Comparison of ENCODE assay signal across 14 mouse cellular contexts in the genomic region with DNA sequence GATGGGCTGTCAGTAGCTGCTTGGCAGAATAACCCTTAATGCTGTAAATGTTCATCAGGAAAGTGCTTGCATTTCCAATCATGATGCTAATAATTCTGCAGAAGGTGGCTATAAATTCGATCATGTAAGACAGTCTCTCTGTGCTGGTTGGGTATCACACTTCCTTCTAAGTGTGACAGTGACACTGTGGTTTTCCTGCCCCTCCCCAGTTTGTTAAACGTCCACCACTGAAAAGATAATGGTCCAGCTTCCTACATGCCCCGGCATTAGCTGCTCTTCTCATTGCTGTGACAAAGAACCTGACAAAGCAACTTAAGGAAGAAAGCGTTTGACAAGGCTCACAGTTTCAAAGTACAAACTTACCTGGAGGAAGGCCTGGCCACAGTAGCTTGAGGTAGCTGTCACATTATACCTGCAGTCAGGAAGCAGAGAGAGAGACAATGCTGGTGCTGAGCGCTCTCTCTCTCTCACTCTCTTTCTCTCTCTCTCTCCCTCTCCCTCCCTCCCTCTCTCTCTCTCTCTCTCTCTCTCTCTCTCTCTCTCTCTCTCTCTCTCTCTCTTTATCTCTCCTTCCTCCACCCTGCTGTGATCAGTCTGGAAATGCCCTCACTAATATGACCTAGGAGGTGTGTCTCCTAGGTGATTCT.
"Had no signal": no experiment of that assay in that cellular context is flagged by ENCODE, and none has a peak within 500 bp of the region (broad histone marks: within the 10 kb centered on the region; RNA-seq: fewer than 3 reads in every experiment).

No protein-coding gene starts in this region.

- DNase-seq: kidney, adult 18-20 months; kidney, postnatal 25 days; layer of hippocampus, adult 9-11 months; layer of hippocampus, postnatal 36 days; liver, postnatal 0 days; lung, postnatal 10 days; lung, postnatal 36 days; midbrain, embryonic 14.5 days; retina, postnatal 1 day; right cerebral cortex, postnatal 25 days; spleen, adult 18-20 months; thymus, adult 2 months; thymus, postnatal 25 days had no signal

- ATAC-seq: intestine, embryonic 16.5 days; liver, postnatal 0 days had no signal
